Mouse (Mus musculus): ENCODE results near the gene Sfta2.

GRCm38 (mm10) chr17:35601736-35602354 lies 496 bp downstream of the Sfta2 start:
- TF ChIP-seq CTCF (IDR thresholded peaks at IDR 0.05) (no peak), EP300 (IDR thresholded peaks at IDR 0.05) (no peak)
